Mouse (Mus musculus) left cerebral cortex, adult 8-10 months (tissue): Measurements from ENCODE around the gene Appl1. TPM values are rescaled to one million over a fixed set of nuclear protein-coding genes. Genes with fewer than 3 reads are reported as not detected.

Experiments
- total RNA-seq, 4 experiments: library from RNA; stranded (reverse); gene quantifications; 2 replicates each; pipeline ENCODE4 v1.2.4; 2022

Gene Appl1
- total RNA-seq, 4 experiments from 2014 or later: 53.5 to 69.9 (median 65.8) TPM

Other genes with a start within 250 kb of the Appl1 start
- gene Asb14, start 76.7 kb downstream of the Appl1 start, total RNA-seq: not detected
- not detected for gene Hesx1, start 23.2 kb upstream of the Appl1 start, total RNA-seq
- gene Il17rd, start 67.7 kb upstream of the Appl1 start, total RNA-seq: 1 to 10 TPM; 2.3 to 3.0 (median 2.5) TPM
- 10 to 100 TPM; 61.6 to 75.8 (median 72.8) TPM for gene Arhgef3, start 143.7 kb upstream of the Appl1 start, total RNA-seq